Mouse (Mus musculus) myocyte (in vitro differentiated cells): ENCODE measurements around the gene 2810459M11Rik. TPM values are rescaled to one million over a fixed set of nuclear protein-coding genes. Genes with fewer than 3 reads are reported as not detected.

Experiments used
- H3K27me3 ChIP-seq: one replicate; pipeline ENCODE4 v1.6.1; 2011; ENCODE audit not compliant: control insufficient read depth, insufficient read depth, insufficient read length
- H3K36me3 ChIP-seq: one replicate; pipeline ENCODE4 v1.6.1; 2011; ENCODE audit not compliant: control insufficient read depth, insufficient read depth
- H3K4me2 ChIP-seq: one replicate; pipeline ENCODE4 v1.6.1; 2011; ENCODE audit warnings: low read depth, control low read depth
- H3K4me3 ChIP-seq: one replicate; pipeline ENCODE4 v1.5.1; 2011; ENCODE audit warnings: mild to moderate bottlenecking, control low read depth, moderate library complexity
- H3K79me2 ChIP-seq: one replicate; pipeline ENCODE4 v1.6.1; 2011; ENCODE audit not compliant: control insufficient read depth, insufficient read depth
- H3ac ChIP-seq: one replicate; pipeline ENCODE4 v1.6.1; 2011; ENCODE audit not compliant: control insufficient read depth, insufficient read length
- CEBPB ChIP-seq: IDR thresholded peaks from 2 replicates; pipeline ENCODE4 v1.6.1; 2011; ENCODE audit warnings: mild to moderate bottlenecking, moderate library complexity; ENCODE audit not compliant: poor library complexity, insufficient read depth, severe bottlenecking
- E2F4 ChIP-seq: IDR thresholded peaks from one replicate; pipeline ENCODE4 v1.6.1; 2011; ENCODE audit warnings: mild to moderate bottlenecking, control low read depth, moderate library complexity; ENCODE audit not compliant: insufficient read depth
- MAX ChIP-seq: IDR thresholded peaks from one replicate; pipeline ENCODE4 v1.6.1; 2011; ENCODE audit warnings: low read depth, mild to moderate bottlenecking, control low read depth
- MYOD1 ChIP-seq, 3 experiments: IDR thresholded peaks; one replicate each; pipeline ENCODE4 v1.6.1; 2011; ENCODE audit warnings: control low read depth in 2 of 3, low read depth in 2 of 3, mild to moderate bottlenecking in 2 of 3, moderate library complexity in 1 of 3; ENCODE audit not compliant: insufficient read length in 2 of 3, control insufficient read depth in 1 of 3
- MYOG ChIP-seq, 3 experiments: IDR thresholded peaks; one replicate each; pipeline ENCODE4 v1.6.1; 2011; ENCODE audit warnings: control low read depth in 2 of 3, low read depth in 2 of 3, mild to moderate bottlenecking in 2 of 3; ENCODE audit not compliant: insufficient read length in 2 of 3, control insufficient read depth in 1 of 3, insufficient read depth in 1 of 3
- POLR2A ChIP-seq: IDR thresholded peaks from one replicate; pipeline ENCODE4 v1.6.1; 2011; ENCODE audit warnings: low read depth, mild to moderate bottlenecking, control low read depth, moderate library complexity; ENCODE audit not compliant: insufficient read length
- POLR2AphosphoS2 ChIP-seq: IDR thresholded peaks from one replicate; pipeline ENCODE4 v1.6.1; 2011; ENCODE audit warnings: low read depth, control low read depth; ENCODE audit not compliant: insufficient read length
- REST ChIP-seq: IDR thresholded peaks from one replicate; pipeline ENCODE4 v1.6.1; 2011; ENCODE audit warnings: mild to moderate bottlenecking, control low read depth, moderate library complexity; ENCODE audit not compliant: insufficient read depth, insufficient read length
- SRF ChIP-seq: IDR thresholded peaks from one replicate; pipeline ENCODE4 v1.6.1; 2011; ENCODE audit warnings: low read depth; ENCODE audit not compliant: control insufficient read depth, insufficient read length
- TCF12 ChIP-seq: IDR thresholded peaks from one replicate; pipeline ENCODE4 v1.6.1; 2011; ENCODE audit warnings: mild to moderate bottlenecking, control low read depth; ENCODE audit not compliant: poor library complexity, insufficient read depth, severe bottlenecking
- TCF3 ChIP-seq: IDR thresholded peaks from one replicate; pipeline ENCODE4 v1.6.1; 2011; ENCODE audit warnings: low read depth, control low read depth; ENCODE audit not compliant: insufficient read length
- USF1 ChIP-seq: IDR thresholded peaks from one replicate; pipeline ENCODE4 v1.6.1; 2011; ENCODE audit warnings: low read depth, mild to moderate bottlenecking, control low read depth, moderate library complexity
- polyA plus RNA-seq: library from polyadenylated mRNA; unstranded; fragments of >200 nt; fragmentation: generic; extraction: Trizol; gene quantifications from one replicate; pipeline ENCODE4 v1.2.1, GENCODE M21; 2012; ENCODE audit warnings: missing spikeins

The 2810459M11Rik gene
- polyA plus RNA-seq, result not detected

DNA sequence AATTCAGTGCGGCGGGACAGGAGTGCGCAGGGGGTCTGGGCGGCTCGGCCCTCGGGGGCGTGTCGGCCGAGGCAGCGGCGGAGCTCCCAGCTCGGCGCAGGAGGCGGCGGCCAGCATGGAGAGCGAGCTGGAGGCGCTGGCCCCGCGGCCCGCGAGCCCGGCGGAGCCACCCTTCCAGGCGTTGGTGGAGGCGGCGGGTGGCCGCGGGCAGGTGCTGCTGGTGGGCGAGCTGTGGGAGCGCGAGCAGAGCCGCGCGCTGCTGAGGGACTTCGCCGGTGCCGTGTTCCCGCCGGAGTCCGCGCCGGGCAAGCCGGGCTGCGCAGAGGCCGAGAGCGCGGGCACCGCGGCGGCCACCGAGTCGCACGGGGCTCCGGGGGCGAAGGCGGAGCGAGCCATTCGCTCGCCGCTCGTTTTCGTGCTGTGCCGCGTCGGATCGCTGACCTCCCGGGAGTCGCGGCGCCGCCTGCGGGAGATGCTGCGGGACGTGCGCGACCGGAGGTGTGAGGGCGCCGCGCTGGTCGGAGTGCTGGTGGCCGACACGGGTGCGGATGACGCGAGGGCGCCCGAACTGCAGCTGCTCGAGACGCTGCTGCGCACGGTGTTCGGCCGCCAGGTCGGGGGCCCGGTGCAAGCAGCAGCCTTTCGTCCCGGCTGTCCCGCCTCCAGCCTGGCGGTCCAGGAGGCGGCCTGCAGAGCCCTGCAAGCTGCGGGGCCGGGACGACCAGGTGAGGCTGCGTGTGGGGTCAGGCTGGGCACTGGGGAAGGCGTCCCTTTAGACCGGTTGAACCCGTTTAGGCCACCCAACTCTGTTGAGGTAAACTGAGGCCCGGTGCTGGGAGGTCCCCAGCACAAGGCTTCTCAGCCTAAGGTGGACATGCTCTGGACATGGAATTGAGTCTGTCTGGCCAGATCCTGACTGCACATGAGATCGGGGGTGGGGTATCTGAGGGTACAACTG is at the start of gene 2810459M11Rik:
Gene 2810459M11Rik, plus strand, starts transcription at position 16 of the 958 bp plus-strand sequence.
- Histone ChIP-seq H3K27me3 (peaks cover 34% of the 10 kb centered on the region), H3K4me3 (no peak within 1 kb of the TSS)

GRCm38 (mm10) chr1:85997221-85997620 is 48.4 kb upstream of the 2810459M11Rik start:
- Histone ChIP-seq H3K4me2 (no peak overlapping the region), H3ac (no peak overlapping the region), H3K79me2 (no peaks in the 10 kb centered on the region), H3K36me3 (no peaks in the 10 kb centered on the region), H3K27me3 (peaks cover 10% of the 10 kb centered on the region), H3K4me3 (no peak overlapping the region)
- TF ChIP-seq MAX, result no peak
- no peak for TF ChIP-seq SRF
- TF ChIP-seq E2F4, result no peak
- TF ChIP-seq POLR2A, result no peak
- TF ChIP-seq TCF12, result no peak
- no peak for TF ChIP-seq REST
- TF ChIP-seq MYOD1 (IDR thresholded peaks at IDR 0.05; ENCODE audit: control insufficient read depth in 1 of 3, insufficient read length in 2 of 3, low read depth in 2 of 3), result no peak
- TF ChIP-seq CEBPB, result no peak
- no peak for TF ChIP-seq USF1
- TF ChIP-seq POLR2AphosphoS2, result no peak
- TF ChIP-seq MYOG (IDR thresholded peaks at IDR 0.05; ENCODE audit: control insufficient read depth in 1 of 3, insufficient read depth in 1 of 3, insufficient read length in 2 of 3, low read depth in 2 of 3), result no peak
- no peak for TF ChIP-seq TCF3

More for the DNA sequence above, at the start of gene 2810459M11Rik:
- Histone ChIP-seq H3K36me3 (no peaks in the 10 kb centered on the region), H3ac (no peak within 1 kb of the TSS), H3K4me2 (no peak within 1 kb of the TSS), H3K79me2 (no peaks in the 10 kb centered on the region)
- no peak for TF ChIP-seq E2F4
- no peak for TF ChIP-seq TCF12
- no peak for TF ChIP-seq USF1
- no peak for TF ChIP-seq MYOG (IDR thresholded peaks at IDR 0.05; ENCODE audit: control insufficient read depth in 1 of 3, insufficient read depth in 1 of 3, insufficient read length in 2 of 3, low read depth in 2 of 3)
- no peak for TF ChIP-seq TCF3
- TF ChIP-seq MYOD1 (IDR thresholded peaks at IDR 0.05; ENCODE audit: control insufficient read depth in 1 of 3, insufficient read length in 2 of 3, low read depth in 2 of 3), result no peak
- no peak for TF ChIP-seq MAX
- no peak for TF ChIP-seq POLR2AphosphoS2
- no peak for TF ChIP-seq CEBPB
- no peak for TF ChIP-seq SRF
- TF ChIP-seq POLR2A, result no peak
- TF ChIP-seq REST, result no peak

DNA sequence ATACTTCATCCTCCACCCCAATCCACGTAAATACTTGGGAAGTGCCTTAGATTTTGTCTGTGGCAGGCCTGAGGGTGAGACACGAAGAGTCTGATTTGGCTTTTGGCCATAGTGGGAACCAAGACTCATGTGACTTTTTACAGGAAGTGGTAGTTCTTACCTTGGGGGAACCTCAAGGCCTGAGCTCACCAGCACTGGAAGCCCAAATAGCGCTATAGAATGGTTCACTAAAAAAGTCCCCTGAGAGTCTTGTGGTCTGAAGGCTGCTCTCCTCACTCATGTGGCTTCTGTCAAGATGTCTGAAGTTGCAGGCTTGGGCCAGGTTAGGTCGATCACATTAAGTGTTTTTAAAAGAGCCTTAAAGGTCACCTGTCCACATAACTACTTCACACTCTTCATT is 47.7 kb upstream of the 2810459M11Rik start:
- TF ChIP-seq SRF, result no peak
- TF ChIP-seq USF1, result no peak
- no peak for TF ChIP-seq E2F4
- no peak for TF ChIP-seq MAX
- TF ChIP-seq CEBPB, result no peak
- TF ChIP-seq REST, result no peak
- TF ChIP-seq MYOD1 (IDR thresholded peaks at IDR 0.05; ENCODE audit: control insufficient read depth in 1 of 3, insufficient read length in 2 of 3, low read depth in 2 of 3), result no peak
- TF ChIP-seq POLR2A, result no peak
- TF ChIP-seq MYOG (IDR thresholded peaks at IDR 0.05; ENCODE audit: control insufficient read depth in 1 of 3, insufficient read depth in 1 of 3, insufficient read length in 2 of 3, low read depth in 2 of 3), result no peak
- no peak for TF ChIP-seq POLR2AphosphoS2
- Histone ChIP-seq H3ac (no peak overlapping the region), H3K4me2 (no peak overlapping the region), H3K36me3 (no peaks in the 10 kb centered on the region), H3K27me3 (peaks cover 18% of the 10 kb centered on the region), H3K4me3 (no peak overlapping the region), H3K79me2 (no peaks in the 10 kb centered on the region)

DNA sequence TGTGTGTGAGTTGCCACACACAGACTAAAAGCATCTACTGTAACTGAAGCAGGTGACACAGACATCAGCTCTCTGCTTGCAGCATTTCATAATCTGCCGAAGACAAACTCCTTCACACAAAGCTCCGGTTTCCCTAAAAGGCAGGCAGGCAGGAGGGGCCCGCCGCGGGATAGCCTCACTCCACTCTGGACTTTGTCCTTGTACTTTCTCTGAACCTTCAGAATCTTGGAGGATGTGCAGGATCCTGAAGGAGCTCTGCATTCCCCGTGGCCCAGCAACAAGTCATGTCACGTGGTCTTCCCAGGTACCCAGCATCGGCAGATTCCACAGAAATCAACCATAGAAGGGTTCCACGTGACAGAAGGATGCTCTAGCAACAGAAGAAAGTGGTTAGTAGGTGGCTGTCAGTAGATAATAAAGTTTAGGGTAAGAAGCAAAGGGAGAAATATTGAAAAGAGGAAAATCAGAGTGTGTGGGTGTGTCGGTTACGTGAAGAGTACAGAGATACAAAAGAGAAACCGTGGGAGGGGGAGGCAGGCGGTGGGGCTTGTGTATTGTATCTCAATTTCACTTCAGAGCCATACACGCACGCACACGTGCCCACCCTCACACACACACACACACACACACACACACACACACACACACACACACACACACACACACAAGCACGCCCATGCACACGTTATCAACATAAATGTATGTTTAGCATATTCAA is 45.7 kb upstream of the 2810459M11Rik start:
- Histone ChIP-seq H3K36me3 (no peaks in the 10 kb centered on the region), H3K27me3 (peaks cover 19% of the 10 kb centered on the region), H3ac (no peak overlapping the region), H3K4me2 (no peak overlapping the region), H3K4me3 (no peak overlapping the region), H3K79me2 (no peaks in the 10 kb centered on the region)
- TF ChIP-seq E2F4 (no peak), REST (no peak), MYOG (IDR thresholded peaks at IDR 0.05; ENCODE audit: control insufficient read depth in 1 of 3, insufficient read depth in 1 of 3, insufficient read length in 2 of 3, low read depth in 2 of 3) (no peak), MAX (no peak), POLR2A (no peak), TCF12 (no peak), USF1 (no peak), SRF (no peak), CEBPB (no peak), MYOD1 (IDR thresholded peaks at IDR 0.05; ENCODE audit: control insufficient read depth in 1 of 3, insufficient read length in 2 of 3, low read depth in 2 of 3) (no peak), TCF3 (no peak), POLR2AphosphoS2 (no peak)
